ENCODE assay signal across 8 mouse cellular contexts in genomic region chr1:138856101-138856950, GRCm38 (mm10). TPM values are rescaled to one million over a fixed set of nuclear protein-coding genes. Genes with fewer than 3 reads are reported as not detected.
DNase-seq lines count a peak whose midpoint lies in the region; ATAC-seq lines count a peak whose summit lies in the region.
"Not testable (repeated sequence)": the region's sequence is repeated elsewhere in the genome, so short reads cannot be mapped to it uniquely, and the experiment has no call there.

2310009B15Rik (minus strand) TSS chr1:138856852.

- not testable (repeated sequence) for H3K9me3 ChIP-seq in hindbrain, embryonic 13.5 days

- H3K4me2 ChIP-seq in hindbrain, embryonic 13.5 days, result peak within 1 kb of the TSS; percentile 37; the same call in 1 of the 2 replicates

- H3K27me3 ChIP-seq in hindbrain, embryonic 13.5 days, result not testable (repeated sequence)

- peak within 1 kb of the TSS; percentile 66 for H3K9ac ChIP-seq in hindbrain, embryonic 13.5 days

- ATAC-seq in hindbrain, embryonic 13.5 days (ENCODE audit: low FRiP score), result peak; percentile 100

- peak within 1 kb of the TSS; percentile 45 for H3K4me3 ChIP-seq in hindbrain, embryonic 13.5 days

- not testable (repeated sequence) for H3K4me1 ChIP-seq in hindbrain, embryonic 13.5 days (replicated peaks)

- under 1% methylated on average over 51 of the region's 79 CpGs for WGBS in hindbrain, embryonic 13.5 days

- not testable (repeated sequence) for H3K36me3 ChIP-seq in hindbrain, embryonic 13.5 days

- peak within 1 kb of the TSS; percentile 84 for H3K27ac ChIP-seq in hindbrain, embryonic 13.5 days

- DNase-seq in NIH3T3 (ENCODE audit: low read depth), result peak; percentile 93
- peak; percentile 94 to 96 for DNase-seq in cerebellum, postnatal 10 days
- DNase-seq in frontal cortex, postnatal 25 days (ENCODE audit: low spot score in 2 of 2), result peak; percentile 60 to 67
- peak; percentile 85 to 87 for DNase-seq in layer of hippocampus, postnatal 36 days
- peak; percentile 69 for DNase-seq in lung, postnatal 25 days (ENCODE audit: low spot score)
- DNase-seq in retina, embryonic 14.5 days (ENCODE audit: low spot score), result peak; percentile 87
- DNase-seq in thymus, postnatal 36 days, result peak; percentile 84 to 88

RNA-seq across cellular contexts. Expression of gene 2310009B15Rik, which starts in this region (rescaled TPM):
- polyA plus RNA-seq in hindbrain, embryonic 13.5 days (2015; fragmentation: Nextera tagmentation; extraction: Ambion mirVana), result 35.4 and 37.1 TPM in 2 replicates
- total RNA-seq in layer of hippocampus, postnatal 36 days (2021), result 10 to 100 TPM; 22.6 to 22.9 TPM

Comparison
In these comparisons a context has a peak if more than half of its experiments do, and no peak if none do; other contexts are left out.
1. Peak in every context shown above with its lines: DNase-seq, ATAC-seq, H3K4me3 ChIP-seq and H3K27ac ChIP-seq.